Mouse (Mus musculus): ENCODE results near the gene Akap8l.

DNA sequence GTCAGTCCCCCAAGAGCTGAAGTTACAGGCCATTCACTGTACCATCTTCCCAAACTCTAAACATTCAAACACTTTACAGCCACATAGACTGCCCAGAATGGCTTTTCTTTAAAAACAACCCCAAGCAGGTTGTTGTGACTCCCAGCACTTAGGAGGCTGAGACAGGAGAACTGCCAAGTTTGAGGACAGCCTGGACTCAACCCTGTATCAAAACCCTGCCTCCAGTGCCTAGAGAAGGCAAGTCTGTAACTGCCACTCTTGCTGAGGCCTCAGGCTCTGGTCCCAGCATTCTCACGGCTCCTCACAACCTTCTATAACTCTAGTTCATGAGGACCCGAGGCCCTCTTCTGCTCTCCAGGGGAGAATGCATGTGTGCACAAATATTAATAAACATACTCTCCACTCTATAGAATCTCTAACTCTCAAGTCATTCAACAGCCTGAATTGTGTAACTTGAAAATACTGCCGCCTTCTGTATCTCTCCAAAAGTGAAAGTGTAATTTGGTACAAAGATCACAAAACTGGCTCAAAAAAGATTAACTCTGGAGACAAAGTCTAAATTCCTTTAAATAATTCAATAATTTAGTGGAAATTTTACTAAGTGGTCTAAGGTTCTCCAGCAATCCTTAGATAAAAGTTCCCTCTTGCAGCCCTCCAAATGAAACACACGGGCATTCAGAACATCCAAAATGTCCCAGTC, 68.6 kb downstream of the Akap8l start:
- no peak for TF ChIP-seq ZNF384 (IDR thresholded peaks at IDR 0.05; ENCODE audit: low read depth, low read length)
- TF ChIP-seq HCFC1 (IDR thresholded peaks at IDR 0.05; ENCODE audit: borderline replicate concordance, insufficient read depth, low read length), result no peak
